Mouse (Mus musculus) embryo, embryonic 11.5 days (tissue): ENCODE results near the gene Gm7075.
"Not testable (repeated sequence)": the region's sequence is repeated elsewhere in the genome, so short reads cannot be mapped to it uniquely, and the experiment has no call there.

Experiments used
- DNase-seq: peaks from one replicate; pipeline ENCODE4 v3.0.0-alpha.2; 2012; ENCODE audit warnings: low read depth, low spot score

The Gm7075 gene

GRCm38 (mm10) chr10:63421739-63422735 lies at the start of gene Gm7075:
Gm7075 (minus strand) TSS chr10:63421789.
- DNase-seq: no peak

DNA sequence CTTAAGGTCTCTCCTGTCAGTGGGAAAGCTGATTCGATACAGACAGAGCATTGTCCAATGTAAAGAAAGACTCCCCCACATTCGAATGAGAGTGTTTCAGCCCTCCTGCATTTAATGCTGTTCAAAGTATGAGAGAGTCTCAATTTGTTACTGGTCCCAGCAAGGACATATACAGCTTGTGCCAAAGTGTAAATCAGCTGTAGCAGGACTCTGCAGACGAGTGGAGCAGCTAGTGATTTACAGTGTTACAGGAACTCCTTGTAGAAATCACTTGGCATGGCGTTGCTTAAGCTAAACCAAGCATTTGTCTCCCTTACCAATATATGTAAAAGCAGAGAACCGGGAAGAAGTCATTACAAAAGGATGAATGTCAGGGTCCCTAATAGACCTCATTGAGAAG lies 39.3 kb upstream of the Gm7075 start:
- DNase-seq: no peak

DNA sequence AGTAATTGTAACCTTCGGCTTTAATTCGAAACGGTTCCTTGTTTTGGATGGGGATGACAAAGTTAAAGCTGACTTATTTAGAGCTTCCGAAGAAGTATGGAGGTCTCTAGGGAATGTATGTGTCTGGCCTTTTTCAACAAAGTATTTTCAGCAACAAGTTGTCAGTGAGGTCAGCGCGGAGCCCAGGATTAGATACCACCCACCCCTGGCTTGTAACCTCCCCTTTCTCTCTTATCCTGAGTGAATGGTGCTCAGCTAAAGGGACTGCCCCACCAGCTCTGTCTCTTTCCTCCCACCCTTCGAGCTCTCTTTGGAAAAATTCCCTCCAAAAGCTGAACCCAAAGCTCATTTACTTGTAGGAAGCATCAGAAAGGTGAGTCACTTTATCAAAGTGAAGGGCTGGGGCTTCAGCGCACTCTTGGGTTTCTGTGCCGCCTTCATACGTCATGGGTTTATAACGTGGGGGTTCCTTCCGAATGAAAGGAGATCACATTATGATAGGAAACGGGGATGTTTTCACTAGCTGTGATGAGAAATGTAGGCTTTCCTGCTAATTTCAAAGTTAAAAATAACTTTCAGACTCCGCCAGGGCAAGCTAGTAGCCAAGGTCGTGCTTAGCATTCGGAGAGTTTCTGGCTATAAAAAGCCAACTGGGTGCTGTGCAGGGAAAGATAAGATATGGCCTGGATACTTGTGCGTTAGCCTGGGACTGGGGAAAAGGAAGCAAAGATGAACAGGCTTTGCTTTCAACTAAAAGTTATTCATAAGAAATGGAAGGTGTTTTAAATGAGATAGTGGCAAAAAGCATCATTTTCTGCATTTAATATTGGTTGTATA lies 35.9 kb upstream of the Gm7075 start:
- no peak for DNase-seq

DNA sequence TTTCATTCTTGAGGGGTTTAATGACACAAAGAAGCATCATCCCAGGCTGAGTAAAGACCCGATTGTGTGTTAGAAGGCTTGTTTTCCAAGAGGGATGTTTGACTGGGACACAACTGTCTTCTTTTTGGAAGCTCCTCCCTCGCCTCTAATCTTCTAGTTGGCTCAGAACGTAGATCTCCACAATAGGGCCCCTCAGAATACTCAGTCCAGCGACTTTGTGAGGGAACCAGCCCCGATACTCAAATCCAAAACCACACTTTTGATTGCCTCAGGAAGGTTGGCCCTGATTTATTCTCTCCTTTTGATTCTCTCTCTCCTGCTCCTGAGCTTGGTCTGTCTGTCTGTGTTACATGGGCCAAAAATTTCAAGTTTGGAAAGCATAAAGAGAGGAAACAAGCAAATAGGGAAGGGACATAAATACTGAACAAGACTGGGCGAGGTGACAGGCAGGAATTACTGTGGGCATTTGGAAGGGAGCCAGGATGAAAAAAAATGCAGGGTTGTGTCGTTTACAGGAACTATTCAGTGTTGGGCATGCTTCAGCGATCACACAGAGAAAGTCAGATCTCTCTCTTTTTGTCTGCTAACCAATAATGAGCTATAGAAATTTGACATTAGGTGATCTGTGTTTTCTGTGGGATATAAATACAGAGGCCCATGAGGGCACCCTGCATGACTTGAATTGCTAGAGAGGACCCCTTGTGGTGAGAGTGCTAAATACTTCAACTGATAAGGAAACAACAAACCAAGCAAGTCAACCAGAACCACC lies 33.7 kb upstream of the Gm7075 start:
- no peak for DNase-seq

- no peak for DNase-seq
These were observed 32.3 kb upstream of the Gm7075 start for GRCm38 (mm10) chr10:63453926-63454325.

- not testable (repeated sequence) for DNase-seq
These were observed 23.2 kb upstream of the Gm7075 start for GRCm38 (mm10) chr10:63444602-63445387.

- DNase-seq: no peak
These were observed 18.2 kb upstream of the Gm7075 start for GRCm38 (mm10) chr10:63439694-63440228.

GRCm38 (mm10) chr10:63438736-63439262 lies 17.2 kb upstream of the Gm7075 start:
- no peak for DNase-seq

- no peak for DNase-seq
These were observed 11.3 kb upstream of the Gm7075 start for GRCm38 (mm10) chr10:63432887-63433286.

DNA sequence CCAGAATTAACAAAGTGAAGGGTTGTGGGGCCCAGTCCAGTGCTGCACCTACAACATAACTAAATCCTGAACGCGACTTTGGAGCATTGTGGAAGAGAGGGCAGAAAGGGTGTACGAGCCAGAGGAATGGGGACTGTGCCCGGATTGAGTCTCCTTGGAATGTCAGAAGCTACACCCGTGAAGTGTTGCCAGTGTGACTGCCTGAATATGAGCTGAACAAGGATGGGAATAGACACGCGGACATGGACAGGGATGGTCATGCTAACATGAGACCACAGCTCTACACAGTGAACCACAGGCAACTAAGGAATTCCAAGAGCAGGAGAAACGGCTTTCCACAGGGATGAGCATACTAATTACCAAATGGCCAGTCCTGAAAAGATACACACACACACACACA lies 10.5 kb upstream of the Gm7075 start:
- no peak for DNase-seq

- no peak for DNase-seq
These were observed 9.7 kb upstream of the Gm7075 start for GRCm38 (mm10) chr10:63431221-63431736.

DNA sequence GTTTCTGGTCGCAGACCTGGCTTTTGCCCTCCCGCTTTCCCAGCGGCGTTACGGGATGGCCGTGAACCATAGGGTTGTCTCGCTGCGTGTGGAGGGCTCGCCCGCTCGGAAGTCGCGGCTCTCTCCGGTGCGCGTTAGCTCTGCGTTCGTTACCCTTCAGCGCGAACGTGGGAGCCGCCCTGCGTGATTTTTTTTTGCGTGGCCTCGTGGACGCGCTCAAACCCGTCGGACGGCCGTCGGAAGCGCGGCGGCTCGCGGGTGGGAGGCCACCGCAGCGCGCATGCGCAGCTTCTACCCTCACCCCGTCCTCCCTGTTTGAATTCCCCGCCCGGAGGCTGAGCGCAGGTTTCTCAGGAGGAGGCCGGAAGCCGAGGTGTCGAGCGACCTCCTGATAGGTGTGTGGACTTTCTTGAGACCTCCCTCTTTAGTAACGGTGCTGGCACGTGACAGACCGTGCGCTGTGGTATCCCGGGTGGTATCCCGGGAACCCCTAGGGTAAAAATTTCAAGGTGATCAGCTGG lies 8.3 kb upstream of the Gm7075 start, which contains the start of gene Ctnna3:
Gene Ctnna3, plus strand, starts transcription at position 314 of the 521 bp plus-strand sequence.
- DNase-seq: peak; percentile 89

GRCm38 (mm10) chr10:63429380-63429779 lies 7.8 kb upstream of the Gm7075 start:
- peak; percentile 98 for DNase-seq

- DNase-seq: no peak
These were observed 7.4 kb upstream of the Gm7075 start for GRCm38 (mm10) chr10:63429023-63429340.

DNA sequence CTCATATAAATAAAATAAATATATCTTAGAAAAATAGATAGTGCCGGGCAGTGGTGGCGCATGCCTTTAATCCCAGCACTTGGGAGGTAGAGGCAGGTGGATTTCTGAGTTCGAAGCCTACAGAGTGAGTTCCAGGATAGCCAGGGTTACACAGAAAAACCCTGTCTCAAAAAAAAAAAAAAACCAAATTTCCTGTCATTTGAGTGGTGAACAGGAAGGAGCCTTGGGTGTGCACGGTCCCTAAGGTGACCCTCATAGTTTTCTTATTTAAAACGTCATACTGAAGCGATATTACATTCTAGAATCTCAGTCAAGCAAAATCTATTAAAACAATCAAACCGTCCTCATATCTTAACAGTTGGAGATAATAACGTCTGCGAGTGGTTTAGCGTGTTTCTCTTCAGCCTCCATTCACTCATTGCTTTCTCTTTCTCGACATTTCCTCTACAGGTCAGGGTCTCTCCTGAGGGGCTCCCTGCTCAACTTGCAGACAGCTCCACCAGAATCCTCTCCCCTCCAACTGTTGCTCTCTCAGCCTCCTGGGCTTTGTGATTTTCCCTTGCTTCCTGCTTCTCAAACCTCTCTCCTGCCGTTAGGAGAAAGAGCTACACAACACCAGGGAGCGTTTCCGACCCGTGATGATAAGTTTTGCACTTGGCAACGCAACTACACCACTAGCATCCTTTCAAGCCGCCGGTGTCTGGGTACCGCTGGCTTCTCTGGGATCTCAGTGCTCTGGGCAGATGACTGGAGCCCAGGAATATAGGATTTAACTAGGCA lies 6.8 kb upstream of the Gm7075 start:
- no peak for DNase-seq

DNA sequence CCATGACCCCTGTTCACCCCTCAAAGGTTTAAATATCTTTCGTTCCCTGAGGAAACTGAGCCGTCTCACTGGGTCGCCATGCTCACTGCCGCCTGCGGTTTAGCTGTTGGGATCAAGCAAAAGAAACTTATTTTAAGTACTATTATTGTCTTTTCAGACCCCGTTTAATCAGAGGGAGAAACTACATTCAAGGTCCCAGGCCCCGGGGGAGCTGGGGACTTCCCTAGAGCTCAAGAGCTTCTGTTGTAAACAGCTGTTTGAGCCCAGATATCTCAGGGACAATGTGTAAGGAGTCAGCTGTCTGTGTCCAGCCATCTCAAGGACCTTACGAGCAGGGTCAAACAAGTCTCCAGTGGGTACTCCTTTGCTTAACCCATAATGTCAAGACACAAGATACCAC lies 5.6 kb upstream of the Gm7075 start:
- DNase-seq: no peak

DNA sequence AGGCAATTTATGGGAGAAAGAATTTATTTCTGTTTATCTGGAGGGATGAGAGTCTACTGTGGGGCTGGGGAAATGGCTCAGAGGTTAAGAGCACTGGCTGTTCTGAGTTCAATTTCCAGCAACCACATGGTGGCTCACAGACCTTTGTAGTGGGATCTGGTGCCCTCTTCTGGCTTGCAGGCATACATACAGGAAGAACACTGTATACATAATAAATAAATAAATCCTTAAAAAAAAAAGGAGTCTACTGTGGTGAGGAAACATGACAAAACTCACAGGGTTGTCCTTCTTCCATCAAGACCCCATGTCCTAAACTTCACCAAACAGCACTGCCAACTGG lies 2.9 kb upstream of the Gm7075 start:
- DNase-seq: no peak

DNA sequence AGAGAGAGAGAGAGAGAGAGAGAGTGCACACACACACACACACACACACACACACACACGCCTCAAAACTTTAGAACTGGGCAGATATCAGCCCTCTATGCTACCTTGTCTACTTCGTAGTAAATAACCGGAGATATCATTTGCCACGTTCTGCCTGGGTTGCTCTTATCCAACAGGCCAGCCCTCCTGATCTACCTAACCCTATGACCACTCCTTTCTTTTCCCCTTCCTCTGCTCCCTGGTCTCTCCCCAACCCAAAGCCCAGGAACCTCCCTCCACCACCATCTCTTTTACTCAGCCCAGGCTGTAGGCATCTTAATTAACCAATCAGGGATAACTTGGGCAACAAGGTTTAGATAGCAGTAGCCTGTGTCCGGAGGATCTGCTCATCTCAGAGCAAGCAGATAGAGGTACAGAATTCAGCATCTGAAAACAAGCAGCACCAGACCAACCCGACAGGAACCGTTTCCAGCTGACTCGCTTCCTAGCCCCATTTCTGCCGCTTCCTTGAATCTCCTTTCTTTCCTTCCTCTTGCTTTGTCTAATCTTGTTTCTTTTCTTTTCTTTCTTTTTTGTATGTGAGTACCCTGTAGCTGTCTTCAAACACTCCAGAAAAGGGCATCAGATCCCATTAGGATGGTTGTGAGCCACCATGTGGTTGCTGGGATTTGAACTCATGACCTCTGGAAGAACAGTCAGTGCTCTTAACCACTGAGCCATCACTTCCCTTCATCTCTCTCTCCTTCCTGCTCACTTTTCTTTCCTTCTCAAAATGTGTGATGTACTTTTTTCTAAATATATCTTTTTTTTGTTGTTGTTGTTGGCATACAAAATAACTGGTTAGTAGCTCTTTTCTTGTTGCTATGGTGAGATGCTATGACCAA lies 2.2 kb upstream of the Gm7075 start:
- DNase-seq: no peak

DNA sequence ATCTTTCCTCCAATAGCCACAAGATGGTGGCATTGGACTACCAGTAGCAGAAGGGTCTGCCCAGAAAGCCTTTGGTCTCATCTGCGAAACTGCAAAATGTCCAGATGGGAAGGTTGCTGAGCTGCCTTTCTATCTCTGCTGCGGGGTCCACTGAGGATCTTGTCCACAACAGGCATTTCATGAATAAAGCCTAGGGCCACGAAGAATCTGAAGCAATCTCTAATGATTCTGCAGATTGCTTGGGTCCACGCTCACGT lies 1.1 kb upstream of the Gm7075 start:
- DNase-seq: no peak
